Mouse (Mus musculus) limb, embryonic 13.5 days (tissue): ENCODE data around the gene Igsf8. TPM values are rescaled to one million over a fixed set of nuclear protein-coding genes. Genes with fewer than 3 reads are reported as not detected.
"Not testable (repeated sequence)": the region's sequence is repeated elsewhere in the genome, so short reads cannot be mapped to it uniquely, and the experiment has no call there.

Source experiments
- ATAC-seq: fragments of 200-750 bp; cut with Nextera tagmentation; 2 replicates; pipeline ENCODE4 v1.8.0; 2017; ENCODE audit warnings: low read depth, moderate number of reproducible peaks, moderate TSS enrichment; ENCODE audit not compliant: low FRiP score
- H3K27ac ChIP-seq: fragments of 300-500 bp; sonication (generic); 2 replicates; pipeline ENCODE4 v1.5.1; 2015; ENCODE audit warnings: inconsistent platforms, mild to moderate bottlenecking, moderate library complexity
- H3K27me3 ChIP-seq: fragments of 300-500 bp; sonication (generic); 2 replicates; pipeline ENCODE4 v1.6.1; 2015; ENCODE audit warnings: mild to moderate bottlenecking, inconsistent platforms
- H3K36me3 ChIP-seq: fragments of 300-500 bp; sonication (generic); 2 replicates; pipeline ENCODE4 v1.6.1; 2015; ENCODE audit warnings: inconsistent platforms, mild to moderate bottlenecking, moderate library complexity
- H3K4me1 ChIP-seq: fragments of 300-500 bp; sonication (generic); 2 replicates; pipeline ENCODE4 v1.6.1; 2015; ENCODE audit warnings: inconsistent platforms
- H3K4me2 ChIP-seq: fragments of 300-500 bp; sonication (generic); replicated peaks from 2 replicates; pipeline ENCODE4 v1.6.1; 2015; ENCODE audit warnings: inconsistent platforms, mild to moderate bottlenecking, moderate library complexity
- H3K4me3 ChIP-seq: fragments of 300-500 bp; sonication (generic); 2 replicates; pipeline ENCODE4 v1.5.1; 2015; ENCODE audit warnings: moderate library complexity, mild to moderate bottlenecking, inconsistent platforms
- H3K9ac ChIP-seq: fragments of 300-500 bp; sonication (generic); 2 replicates; pipeline ENCODE4 v1.6.1; 2015; ENCODE audit warnings: mild to moderate bottlenecking, inconsistent platforms
- H3K9me3 ChIP-seq: fragments of 300-500 bp; sonication (generic); 2 replicates; pipeline ENCODE4 v1.6.1; 2016; ENCODE audit warnings: inconsistent platforms
- WGBS: fragments of 180-500 bp; shearing (Covaris S2); methylation state at CpG from one replicate; pipeline ENCODE4 v1.1.7; 2015; 5-methylcytosine and 5-hydroxymethylcytosine counted together
- polyA plus RNA-seq: library from polyadenylated mRNA; unstranded; fragments of >200 nt; fragmentation: Nextera tagmentation; extraction: Ambion mirVana; gene quantifications from 2 replicates; pipeline ENCODE4 v1.2.1, GENCODE M21; 2015

The Igsf8 gene
- polyA plus RNA-seq, 1 experiment from 2014 or later, result 46.7 TPM

DNA sequence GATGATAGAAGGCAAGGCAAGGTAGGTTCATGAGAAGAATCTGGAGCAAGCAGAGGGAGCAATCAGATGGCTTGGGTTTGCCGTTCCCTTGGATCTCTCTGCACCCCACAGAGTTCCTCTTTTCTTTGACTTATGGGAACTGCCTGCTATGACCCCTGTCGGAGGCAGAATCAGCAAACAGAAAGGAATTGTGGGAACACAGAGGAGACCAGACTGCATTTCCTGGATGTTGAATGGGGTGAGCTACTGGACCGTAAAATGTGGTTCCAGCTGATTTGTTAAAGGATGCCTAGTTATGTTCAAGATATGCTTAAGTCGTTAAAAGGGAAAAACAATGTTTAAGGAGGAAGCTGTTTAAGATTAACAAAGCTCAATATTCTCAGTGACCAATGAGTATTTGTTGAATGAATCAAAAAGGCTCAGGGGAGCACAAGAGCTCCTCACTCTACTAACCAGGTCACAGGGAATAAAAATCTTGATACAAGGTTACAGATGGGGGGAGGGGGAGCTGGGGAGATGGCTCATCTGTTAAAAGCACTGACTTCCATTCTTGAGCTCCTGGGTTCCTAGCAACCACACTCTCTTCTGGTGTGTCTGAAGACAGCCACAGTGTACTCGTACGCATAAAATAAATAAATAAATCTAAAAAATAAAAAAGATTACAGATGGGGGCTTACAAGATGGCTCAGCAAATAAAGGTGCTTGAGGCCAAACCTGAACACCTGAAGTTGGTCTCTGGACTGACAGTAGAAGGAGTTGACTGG is 20.3 kb upstream of the Igsf8 start:
- Histone ChIP-seq H3K27ac (no peak overlapping the region), H3K9ac (no peak overlapping the region), H3K4me2 (no peak overlapping the region), H3K27me3 (peaks cover 31% of the 10 kb centered on the region), H3K9me3 (no peaks in the 10 kb centered on the region), H3K4me1 (0 out of 2 replicates have a peak, but pooled peaks cover 10% of the 10 kb centered on the region), H3K4me3 (no peak overlapping the region), H3K36me3 (no peaks in the 10 kb centered on the region)
- ATAC-seq, result no peak
- 61% methylated on average over 6 of the region's 6 CpGs for WGBS

DNA sequence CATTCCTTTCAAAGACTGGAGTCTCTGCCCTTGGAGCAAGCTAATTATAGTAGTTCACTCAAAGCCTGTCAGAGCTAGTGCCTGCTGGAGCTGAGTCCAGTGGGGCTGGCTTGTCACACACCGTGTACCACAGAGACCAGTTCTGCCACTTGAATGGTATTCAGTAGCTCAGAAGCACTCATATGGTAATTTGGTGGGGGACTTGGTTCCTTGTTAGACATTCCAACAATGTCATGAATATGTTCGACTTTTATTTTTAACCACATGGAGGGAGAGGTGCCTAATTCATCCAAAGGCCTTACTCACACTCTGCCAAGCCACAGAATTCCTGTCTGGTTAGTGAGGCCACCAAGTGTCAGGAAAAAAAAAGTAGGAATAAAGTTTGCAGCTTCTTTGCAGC is 19.0 kb upstream of the Igsf8 start:
- Histone ChIP-seq H3K9ac (no peak overlapping the region), H3K36me3 (no peaks in the 10 kb centered on the region), H3K4me3 (no peak overlapping the region), H3K27ac (peak overlapping the region; percentile 15; the same call in 1 of the 2 replicates), H3K9me3 (no peaks in the 10 kb centered on the region), H3K27me3 (peaks cover 33% of the 10 kb centered on the region), H3K4me2 (no peak overlapping the region), H3K4me1 (0 out of 2 replicates have a peak, but pooled peaks cover 10% of the 10 kb centered on the region)
- ATAC-seq, result peak; percentile 41; the same call in 1 of the 2 replicates
- 48% methylated on average over 2 of the region's 2 CpGs for WGBS

DNA sequence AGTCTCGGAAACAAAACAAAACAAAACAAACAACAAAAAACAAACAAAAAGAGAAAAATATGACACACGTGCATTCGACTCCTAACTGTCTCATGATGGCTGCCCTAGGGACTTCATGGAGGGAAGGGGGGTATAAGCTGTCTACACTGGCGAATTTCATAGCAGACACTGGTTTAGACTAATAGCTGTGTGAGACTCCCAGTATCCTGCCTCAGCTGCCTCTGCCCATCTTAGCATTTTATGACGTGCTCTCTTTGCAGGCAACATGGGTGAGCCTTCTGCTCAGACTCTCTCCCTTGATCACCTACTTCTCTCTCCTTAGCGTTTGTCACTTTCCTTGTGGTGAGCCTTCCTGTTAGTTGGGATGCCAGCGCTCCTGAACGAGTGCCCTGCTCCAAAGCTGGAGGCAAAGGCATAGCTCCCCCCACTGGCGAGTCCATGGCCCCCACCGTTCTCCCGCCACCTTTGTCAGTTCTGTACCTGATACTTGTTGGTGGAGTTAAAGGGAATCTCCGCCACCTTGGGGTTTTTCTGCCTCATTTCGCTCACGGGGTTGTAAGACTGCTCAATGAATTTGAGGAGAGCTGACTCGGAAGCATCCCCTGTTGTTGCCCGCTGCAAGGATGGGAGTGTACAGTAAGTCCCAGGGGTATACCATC is 17.8 kb upstream of the Igsf8 start:
- Histone ChIP-seq H3K27ac (no peak overlapping the region), H3K9ac (no peak overlapping the region), H3K4me3 (no peak overlapping the region; the same call in 1 of the 2 replicates), H3K4me2 (peak overlapping the region; percentile 43), H3K4me1 (0 out of 2 replicates have a peak, but pooled peaks cover 10% of the 10 kb centered on the region), H3K36me3 (no peaks in the 10 kb centered on the region), H3K27me3 (peaks cover 33% of the 10 kb centered on the region), H3K9me3 (no peaks in the 10 kb centered on the region)
- ATAC-seq, result no peak
- 26% methylated on average over 16 of the region's 16 CpGs for WGBS

DNA sequence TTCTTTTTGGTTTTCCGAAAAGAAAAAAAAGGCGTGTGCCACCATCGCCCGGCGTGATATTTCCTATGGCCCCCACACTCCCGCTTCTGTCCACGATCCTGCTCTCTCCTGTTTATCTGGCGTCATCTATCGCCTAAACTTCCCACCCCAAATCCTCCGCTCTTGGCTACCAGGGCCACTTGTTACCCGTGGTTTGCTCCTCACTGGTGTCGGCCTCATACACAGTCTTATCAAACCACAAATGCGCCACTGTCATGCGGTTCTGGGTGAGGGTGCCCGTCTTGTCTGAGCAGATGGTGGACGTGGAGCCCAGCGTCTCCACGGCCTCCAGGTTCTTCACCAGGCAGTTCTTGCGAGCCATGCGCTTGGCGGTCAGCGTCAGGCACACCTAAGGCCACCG is 16.8 kb upstream of the Igsf8 start:
- H3K36me3 ChIP-seq, result not testable (repeated sequence)
- H3K4me1 ChIP-seq, result 0 out of 2 replicates have a peak, but pooled peaks cover 10% of the 10 kb centered on the region

DNA sequence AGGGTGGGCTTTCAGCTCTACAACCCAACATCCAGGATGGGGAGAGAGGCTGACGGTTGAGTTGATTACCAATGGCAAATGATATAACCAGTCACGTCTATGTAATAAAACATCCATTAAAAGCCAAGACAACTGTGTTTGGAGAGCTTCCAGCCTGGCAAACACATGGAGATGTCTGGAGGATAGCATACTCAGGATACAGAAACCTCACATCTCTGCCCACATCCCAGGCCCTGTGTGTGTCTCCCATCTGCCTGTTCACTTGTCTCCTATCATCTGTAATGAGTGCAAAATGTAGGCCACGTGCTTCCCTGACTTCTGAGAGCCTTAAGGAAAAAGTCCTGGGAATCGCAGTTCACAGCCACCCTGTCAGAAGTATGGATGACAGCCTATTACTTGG is 14.2 kb upstream of the Igsf8 start:
- no peak overlapping the region for H3K4me2 ChIP-seq
- no peak overlapping the region for H3K27ac ChIP-seq
- WGBS, result 65% methylated on average over 4 of the region's 4 CpGs
- H3K9me3 ChIP-seq, result no peaks in the 10 kb centered on the region
- H3K9ac ChIP-seq, result no peak overlapping the region
- peaks cover 33% of the 10 kb centered on the region for H3K27me3 ChIP-seq
- no peak overlapping the region for H3K4me3 ChIP-seq
- H3K4me1 ChIP-seq, result 0 out of 2 replicates have a peak, but pooled peaks cover 10% of the 10 kb centered on the region
- ATAC-seq, result no peak
- H3K36me3 ChIP-seq, result no peaks in the 10 kb centered on the region

More for the DNA sequence above, 16.8 kb upstream of the Igsf8 start:
- H3K27ac ChIP-seq, H3K9ac ChIP-seq, H3K4me3 ChIP-seq, H3K9me3 ChIP-seq, ATAC-seq: not testable (repeated sequence)
- Histone ChIP-seq H3K27me3 (peaks cover 33% of the 10 kb centered on the region), H3K4me2 (peak overlapping the region; percentile 43)
- 35% methylated on average over 23 of the region's 23 CpGs for WGBS

DNA sequence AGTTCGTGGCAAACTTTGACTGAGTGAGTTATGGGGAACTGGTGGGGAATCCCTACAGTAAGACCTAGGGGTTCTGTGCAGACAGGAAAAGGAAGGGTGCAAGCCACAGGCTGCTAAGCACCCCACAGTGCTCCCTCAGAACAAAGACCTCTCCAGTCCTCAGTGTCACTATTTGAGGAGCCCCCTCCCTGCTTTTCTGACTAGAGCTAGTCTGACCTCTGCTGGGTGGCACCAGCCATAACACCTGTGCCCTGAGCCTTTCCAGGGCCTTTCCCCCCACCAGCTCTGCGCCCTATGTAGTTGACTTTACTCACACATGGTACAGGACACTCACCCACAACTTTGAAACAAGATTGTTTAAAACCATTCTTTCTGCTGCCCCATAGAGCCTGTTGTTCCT is 13.8 kb upstream of the Igsf8 start:
- WGBS, result 43% methylated on average over 2 of the region's 2 CpGs
- Histone ChIP-seq H3K9me3 (no peaks in the 10 kb centered on the region), H3K4me3 (no peak overlapping the region), H3K27me3 (peaks cover 33% of the 10 kb centered on the region), H3K9ac (no peak overlapping the region), H3K4me2 (no peak overlapping the region), H3K4me1 (0 out of 2 replicates have a peak, but pooled peaks cover 10% of the 10 kb centered on the region), H3K27ac (no peak overlapping the region), H3K36me3 (no peaks in the 10 kb centered on the region)
- ATAC-seq, result peak; percentile 76

DNA sequence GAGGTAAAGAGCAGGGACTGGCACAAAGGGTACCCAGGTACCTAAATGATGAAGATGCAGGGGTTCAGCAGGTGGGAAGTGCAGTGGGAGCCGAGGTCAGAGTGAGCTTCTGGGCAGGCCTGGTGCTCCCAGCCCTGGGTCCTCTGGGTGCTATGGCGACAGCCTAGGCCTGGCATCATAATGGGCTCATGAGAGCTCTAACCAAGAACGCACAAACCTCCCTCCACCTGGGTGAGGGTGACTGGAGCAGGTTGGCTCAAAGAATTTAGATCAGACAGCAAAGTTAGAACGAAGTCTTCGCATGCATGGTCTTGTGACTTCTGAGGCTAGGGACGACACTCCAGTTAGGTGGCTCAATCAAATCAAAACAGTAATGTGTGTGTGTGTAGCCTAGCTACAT is 3.1 kb upstream of the Igsf8 start, which contains the start of gene Atp1a4:
Gene Atp1a4, minus strand, starts transcription at position 101 of the 400 bp plus-strand sequence.
- no peak for ATAC-seq
- 87% methylated on average over 6 of the region's 6 CpGs for WGBS
- Histone ChIP-seq H3K4me3 (no peak within 1 kb of the TSS), H3K27me3 (no peaks in the 10 kb centered on the region), H3K36me3 (no peaks in the 10 kb centered on the region), H3K9ac (no peak within 1 kb of the TSS), H3K27ac (no peak within 1 kb of the TSS), H3K9me3 (no peaks in the 10 kb centered on the region), H3K4me2 (no peak within 1 kb of the TSS), H3K4me1 (no peaks in the 10 kb centered on the region)

DNA sequence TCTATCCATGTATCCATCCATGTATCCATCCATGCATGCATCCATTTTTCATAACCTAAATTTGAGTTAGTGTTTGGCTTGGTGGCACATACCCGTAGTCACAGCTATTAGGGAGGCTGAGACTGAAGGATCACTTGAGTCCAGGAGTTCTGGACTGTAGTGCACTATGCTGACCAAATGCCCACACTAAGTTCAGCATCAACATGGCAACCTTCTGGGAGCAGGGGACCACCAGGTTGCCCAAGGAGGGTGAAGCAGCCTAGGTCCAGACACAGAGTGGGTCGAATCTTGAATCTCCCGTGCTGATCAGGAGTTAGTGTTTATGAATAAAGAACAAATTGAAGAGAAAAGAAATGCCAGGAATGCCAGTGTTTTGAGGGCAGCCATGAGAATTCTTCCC is 9.8 kb downstream of the Igsf8 start:
- Histone ChIP-seq H3K4me1 (0 out of 2 replicates have a peak, but pooled peaks cover 5% of the 10 kb centered on the region), H3K27me3 (no peaks in the 10 kb centered on the region), H3K9me3 (no peaks in the 10 kb centered on the region), H3K4me3 (no peak overlapping the region), H3K27ac (no peak overlapping the region), H3K9ac (no peak overlapping the region), H3K4me2 (no peak overlapping the region), H3K36me3 (no peaks in the 10 kb centered on the region)
- 92% methylated on average over 3 of the region's 3 CpGs for WGBS
- no peak for ATAC-seq

DNA sequence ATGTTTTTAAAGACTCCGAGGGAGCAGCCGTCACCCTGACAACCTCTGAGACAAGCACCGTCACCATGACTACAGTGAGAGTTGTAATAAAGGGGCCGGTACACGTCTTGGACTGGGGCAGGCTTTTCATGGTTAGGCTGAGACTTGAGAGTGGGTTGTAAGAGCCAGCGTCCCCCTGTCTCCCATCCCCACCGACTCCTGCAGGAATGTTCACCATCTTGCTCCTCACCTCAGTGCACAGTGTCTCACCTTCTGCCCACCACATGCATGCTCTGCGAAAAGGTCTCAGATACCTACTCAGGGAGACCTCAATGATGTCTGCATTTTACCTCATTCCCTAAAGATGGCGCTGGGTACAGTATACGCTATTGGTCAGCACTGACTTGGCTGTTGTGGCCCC is 10.3 kb downstream of the Igsf8 start:
- Histone ChIP-seq H3K36me3 (no peaks in the 10 kb centered on the region), H3K27me3 (no peaks in the 10 kb centered on the region)
- ATAC-seq, result 0 out of 2 replicates have a peak, but pooled peaks have one; percentile 36

DNA sequence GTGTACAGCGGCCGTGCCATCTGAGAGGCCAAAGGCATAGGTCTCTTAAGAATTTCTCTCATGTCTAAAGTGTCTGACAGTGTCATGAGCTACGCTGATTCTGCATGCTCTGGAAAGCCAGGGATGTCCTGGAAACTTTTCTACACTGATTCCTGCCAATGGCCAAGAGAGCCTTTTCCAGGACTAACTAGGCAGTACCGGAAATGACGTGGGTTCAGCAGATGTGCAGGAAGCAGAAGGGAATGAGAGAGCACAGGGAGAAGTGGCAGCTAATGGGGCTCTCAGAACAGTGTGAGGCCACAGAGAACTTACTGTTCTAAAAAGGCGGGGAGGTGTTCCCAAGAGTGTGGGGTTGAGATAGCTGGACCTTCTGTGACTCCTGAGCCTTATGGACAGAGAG is 11.9 kb downstream of the Igsf8 start:
- H3K27me3 ChIP-seq, result no peaks in the 10 kb centered on the region
- no peak overlapping the region for H3K27ac ChIP-seq
- H3K4me3 ChIP-seq, result no peak overlapping the region
- H3K36me3 ChIP-seq, result no peaks in the 10 kb centered on the region
- no peak overlapping the region for H3K4me2 ChIP-seq
- no peak overlapping the region for H3K9ac ChIP-seq
- 0 out of 2 replicates have a peak, but pooled peaks cover 5% of the 10 kb centered on the region for H3K4me1 ChIP-seq
- H3K9me3 ChIP-seq, result no peaks in the 10 kb centered on the region
- WGBS, result 84% methylated on average over 6 of the region's 6 CpGs
- no peak for ATAC-seq

More for the DNA sequence above, 10.3 kb downstream of the Igsf8 start:
- no peaks in the 10 kb centered on the region for H3K9me3 ChIP-seq
- H3K4me1 ChIP-seq, result 0 out of 2 replicates have a peak, but pooled peaks cover 5% of the 10 kb centered on the region
- no peak overlapping the region for H3K4me3 ChIP-seq
- no peak overlapping the region for H3K27ac ChIP-seq
- H3K4me2 ChIP-seq, result no peak overlapping the region
- H3K9ac ChIP-seq, result no peak overlapping the region
- WGBS, result 74% methylated on average over 10 of the region's 10 CpGs

DNA sequence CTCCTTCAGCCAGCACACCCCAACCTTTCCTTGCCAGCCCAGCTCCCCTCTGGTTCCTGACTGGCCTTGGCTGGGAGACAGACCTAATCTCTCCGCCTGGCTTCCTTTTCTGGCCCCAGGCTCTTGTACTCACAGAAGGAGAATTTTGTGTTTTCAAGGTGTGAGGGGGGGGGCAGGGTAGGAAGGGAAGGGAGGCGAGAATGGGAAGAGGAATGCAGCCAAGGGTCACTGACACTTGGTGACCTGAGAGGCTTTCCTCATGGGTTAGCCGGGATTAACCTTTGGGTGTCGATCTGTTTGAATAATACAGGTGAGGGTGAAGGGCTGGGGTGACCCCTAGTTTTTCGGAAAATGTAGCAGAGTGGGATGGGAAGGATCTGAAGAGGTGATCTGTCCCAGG is 12.7 kb downstream of the Igsf8 start:
- Histone ChIP-seq H3K4me3 (no peak overlapping the region), H3K4me1 (0 out of 2 replicates have a peak, but pooled peaks cover 5% of the 10 kb centered on the region), H3K27ac (no peak overlapping the region), H3K9ac (no peak overlapping the region), H3K27me3 (no peaks in the 10 kb centered on the region), H3K4me2 (no peak overlapping the region), H3K9me3 (no peaks in the 10 kb centered on the region), H3K36me3 (no peaks in the 10 kb centered on the region)
- no peak for ATAC-seq
- 62% methylated on average over 5 of the region's 5 CpGs for WGBS

DNA sequence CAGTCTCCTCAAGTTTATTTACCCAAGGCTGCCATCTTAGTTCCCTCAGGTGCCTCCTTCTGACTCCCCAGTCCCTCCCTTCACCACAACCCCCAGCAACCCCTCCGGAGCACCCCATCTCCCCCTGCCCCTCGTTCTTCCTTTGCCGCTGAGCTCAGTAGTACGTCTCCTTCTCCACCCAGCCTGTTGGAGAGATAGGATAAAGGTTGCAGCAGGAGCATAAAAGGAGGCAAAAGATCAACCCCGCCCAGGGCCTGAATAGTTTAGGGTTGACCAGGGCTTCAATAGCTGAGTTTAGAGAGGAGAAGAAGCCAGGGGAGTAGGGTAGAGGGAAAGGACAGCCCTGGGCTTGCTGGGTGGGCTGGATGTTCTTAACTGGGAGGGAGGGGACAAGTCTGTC is 13.1 kb downstream of the Igsf8 start:
- Histone ChIP-seq H3K4me1 (0 out of 2 replicates have a peak, but pooled peaks cover 5% of the 10 kb centered on the region), H3K27ac (no peak overlapping the region), H3K4me3 (no peak overlapping the region), H3K4me2 (no peak overlapping the region), H3K9ac (no peak overlapping the region), H3K27me3 (no peaks in the 10 kb centered on the region), H3K36me3 (no peaks in the 10 kb centered on the region), H3K9me3 (no peaks in the 10 kb centered on the region)
- 79% methylated on average over 5 of the region's 5 CpGs for WGBS
- no peak for ATAC-seq
